Mouse (Mus musculus) cerebellum, postnatal 36 days (tissue): ENCODE results near the gene Olfr1318.
A peak's percentile ranks its signal among the peaks of the same experiment; 100 is the strongest.

Source experiments
- DNase-seq, 2 experiments: peaks; one replicate each; pipeline ENCODE4 v3.0.0; 2021 to 2022; ENCODE audit warnings: mixed read lengths in 2 of 2

Olfr1318 gene

GRCm38 (mm10) chr2:112153898-112154297 lies at the start of gene Olfr1318:
TSS of gene Olfr1318 (plus strand) at chr2:112154198.
- DNase-seq: no peak

- no peak for DNase-seq
Measured at GRCm38 (mm10) chr2:112115340-112115739, 38.7 kb upstream of the Olfr1318 start, which contains the start of gene Olfr1315-ps1. TSS of gene Olfr1315-ps1 (minus strand) at chr2:112115440.

GRCm38 (mm10) chr2:112134877-112135276 lies 19.1 kb upstream of the Olfr1318 start, which contains the start of gene Olfr1316:
TSS of gene Olfr1316 (minus strand) at chr2:112134977.
- DNase-seq: no peak

- DNase-seq: no peak
Measured at GRCm38 (mm10) chr2:112140029-112140428, 14.0 kb upstream of the Olfr1318 start, which contains the start of gene Olfr1317. TSS of gene Olfr1317 (plus strand) at chr2:112140329.

GRCm38 (mm10) chr2:112196859-112197258 lies 42.9 kb downstream of the Olfr1318 start:
- DNase-seq: peak; percentile 31 to 44

GRCm38 (mm10) chr2:112203056-112203455 lies 49.1 kb downstream of the Olfr1318 start:
- no peak for DNase-seq
